Mouse (Mus musculus): ENCODE data around the gene Gm29276. TPM values are rescaled to one million over a fixed set of nuclear protein-coding genes. Genes with fewer than 3 reads are reported as not detected.
"Not testable (repeated sequence)": the region's sequence is repeated elsewhere in the genome, so short reads cannot be mapped to it uniquely, and the experiment has no call there.

The Gm29276 gene
- not detected in 2 replicates for polyA plus RNA-seq (2012; rRNA removed)

DNA sequence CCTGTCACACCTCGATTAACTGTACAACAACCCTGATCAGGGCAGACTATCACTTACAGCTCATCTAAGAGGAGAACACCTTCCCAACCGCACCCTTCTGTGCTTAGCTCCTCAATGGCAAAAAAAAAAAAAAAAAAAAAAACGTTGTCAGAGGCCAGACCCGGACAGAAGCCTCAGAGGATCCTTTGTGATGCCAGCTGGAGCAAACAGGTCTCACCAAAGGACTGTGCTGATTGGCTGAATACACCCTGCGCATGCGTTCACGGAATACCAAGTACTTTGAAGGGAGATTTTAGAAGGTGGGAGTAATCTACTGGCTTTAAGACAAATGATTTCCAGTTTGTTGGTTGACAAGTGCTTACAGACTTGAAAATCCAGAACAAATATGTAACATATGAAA lies at the start of gene Gm29276:
Gm29276 (minus strand) TSS at position 101 of the 400 bp plus-strand sequence.
- WGBS = 82% methylated on average over 2 of the region's 7 CpGs

More for the DNA sequence above, at the start of gene Gm29276:
- not testable (repeated sequence) for H3K4me1 ChIP-seq (ENCODE audit: control insufficient read depth, insufficient read depth, low read length); H3K4me3 ChIP-seq (replicated peaks; ENCODE audit: insufficient read depth, low read depth, low read length); DNase-seq; H3K27me3 ChIP-seq (ENCODE audit: control insufficient read depth, insufficient read depth, low read length); H3K27ac ChIP-seq (ENCODE audit: insufficient read depth, low read length)

Data from cerebellum, adult 2 months (tissue).